Mouse (Mus musculus): ENCODE data around the gene Gm28047. TPM values are rescaled to one million over a fixed set of nuclear protein-coding genes. Genes with fewer than 3 reads are reported as not detected.

The Gm28047 gene
- polyA plus RNA-seq, 2 experiments, result not detected

DNA sequence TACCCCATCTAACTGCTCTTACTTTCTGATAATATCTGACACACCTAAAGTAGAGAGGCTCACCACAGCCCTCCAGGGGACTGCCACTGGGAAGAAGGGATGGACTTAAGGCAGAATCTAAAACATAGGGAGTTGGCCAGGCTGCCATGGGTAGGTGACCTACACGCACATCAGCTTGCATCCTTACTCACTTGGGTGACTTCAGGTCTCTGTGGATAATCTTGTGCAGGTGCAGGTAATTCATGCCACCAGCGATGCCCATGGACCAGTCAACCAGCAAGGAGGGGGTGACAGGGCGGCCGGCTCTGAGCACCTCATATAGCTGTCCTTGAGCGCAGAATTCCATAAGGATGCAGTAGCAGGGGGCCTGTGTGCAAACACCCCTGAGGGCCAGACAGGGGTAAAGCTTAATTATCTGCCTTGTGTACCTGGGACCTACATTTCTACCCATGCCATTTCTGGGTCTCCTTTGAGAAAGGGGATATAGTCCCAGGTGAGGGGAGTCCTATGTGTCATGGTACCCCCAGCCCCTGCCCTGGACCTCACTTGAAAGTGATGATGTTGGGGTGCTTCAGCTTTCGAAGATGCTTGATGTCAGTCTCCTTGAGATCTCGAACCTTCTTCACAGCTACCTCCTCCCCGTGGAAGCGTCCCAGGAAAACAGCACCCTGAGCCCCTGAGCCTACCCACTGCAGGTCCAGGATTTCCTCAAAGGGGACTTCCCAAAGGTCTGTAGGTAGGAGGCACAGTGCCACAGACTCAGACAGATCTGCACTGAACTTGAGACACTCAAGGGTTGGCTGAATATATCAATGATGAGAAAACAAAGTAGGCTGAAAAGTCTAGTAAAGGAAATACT, 120.7 kb downstream of the Gm28047 start:
- H3K4me1 ChIP-seq (replicated peaks; ENCODE audit: control insufficient read depth in 2 of 2, insufficient read depth in 2 of 2, low read length in 1 of 2), result peaks cover 0 to 2% of the 10 kb centered on the region in 2 experiments; a peak in 1 of 4 replicates
- no peak overlapping the region for H3K27ac ChIP-seq
- no peak for DNase-seq (ENCODE audit: low read depth in 3 of 3, low spot score in 3 of 3)
- TF ChIP-seq CTCF (IDR thresholded peaks at IDR 0.05; ENCODE audit: low read depth), result no peak
- WGBS (ENCODE audit: insufficient replicate concordance), result 84% methylated on average over 9 of the region's 9 CpGs
- no peak overlapping the region for H3K4me2 ChIP-seq (ENCODE audit: low read depth)
- no peaks in the 10 kb centered on the region for H3K9me3 ChIP-seq (ENCODE audit: control insufficient read depth, low read length)
- H3K27me3 ChIP-seq (ENCODE audit: control insufficient read depth, insufficient read depth, low read length), result no peaks in the 10 kb centered on the region
- no peak overlapping the region for H3K4me3 ChIP-seq (ENCODE audit: insufficient read depth in 1 of 2, low read depth in 2 of 2, low read length in 2 of 2)
- no peak for ATAC-seq (ENCODE audit: insufficient read depth)
- peaks cover 40% of the 10 kb centered on the region for H3K36me3 ChIP-seq (replicated peaks; ENCODE audit: control insufficient read depth, insufficient read depth, low read depth)
- no peak overlapping the region for H3K9ac ChIP-seq (replicated peaks)

DNA sequence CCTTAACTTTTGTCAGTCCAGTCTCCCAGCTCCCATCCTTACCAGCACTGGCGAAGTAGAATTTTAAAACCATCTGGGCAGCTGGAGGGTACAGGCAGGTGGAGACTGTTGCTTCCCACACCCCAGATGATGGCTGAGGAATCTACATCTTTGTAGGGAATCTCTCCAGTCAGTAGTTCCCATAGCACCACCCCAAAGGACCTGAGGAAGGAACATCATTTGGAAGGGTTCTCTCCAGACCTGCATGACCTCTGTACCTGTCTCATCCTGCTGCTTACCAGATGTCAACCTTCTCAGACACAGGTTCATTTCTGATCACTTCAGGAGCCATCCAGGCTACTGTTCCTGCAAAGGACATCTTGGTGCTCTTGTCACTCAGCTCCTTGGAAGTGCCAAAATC, 121.4 kb downstream of the Gm28047 start, which contains the start of gene Gm10337:
Gene Gm10337 (plus strand): TSS at position 276 of the 400 bp plus-strand sequence.
- no peak within 1 kb of the TSS for H3K4me2 ChIP-seq (ENCODE audit: low read depth)
- peaks cover 0 to 2% of the 10 kb centered on the region in 2 experiments; a peak in 1 of 4 replicates for H3K4me1 ChIP-seq (replicated peaks; ENCODE audit: control insufficient read depth in 2 of 2, insufficient read depth in 2 of 2, low read length in 1 of 2)
- no peak within 1 kb of the TSS for H3K27ac ChIP-seq
- H3K4me3 ChIP-seq (ENCODE audit: insufficient read depth in 1 of 2, low read depth in 2 of 2, low read length in 2 of 2), result no peak within 1 kb of the TSS
- WGBS (ENCODE audit: insufficient replicate concordance), result 89% methylated on average over 1 of the region's 1 CpGs
- ATAC-seq (ENCODE audit: insufficient read depth), result no peak
- H3K36me3 ChIP-seq (replicated peaks; ENCODE audit: control insufficient read depth, insufficient read depth, low read depth), result peaks cover 45% of the 10 kb centered on the region
- no peak for DNase-seq (ENCODE audit: low read depth in 3 of 3, low spot score in 3 of 3)
- H3K9me3 ChIP-seq (ENCODE audit: control insufficient read depth, low read length), result no peaks in the 10 kb centered on the region
- H3K9ac ChIP-seq (replicated peaks), result no peak within 1 kb of the TSS
- no peaks in the 10 kb centered on the region for H3K27me3 ChIP-seq (ENCODE audit: control insufficient read depth, insufficient read depth, low read length)
- TF ChIP-seq EP300 (IDR thresholded peaks at IDR 0.05; ENCODE audit: low read depth) (no peak), CTCF (IDR thresholded peaks at IDR 0.05; ENCODE audit: low read depth) (no peak)

DNA sequence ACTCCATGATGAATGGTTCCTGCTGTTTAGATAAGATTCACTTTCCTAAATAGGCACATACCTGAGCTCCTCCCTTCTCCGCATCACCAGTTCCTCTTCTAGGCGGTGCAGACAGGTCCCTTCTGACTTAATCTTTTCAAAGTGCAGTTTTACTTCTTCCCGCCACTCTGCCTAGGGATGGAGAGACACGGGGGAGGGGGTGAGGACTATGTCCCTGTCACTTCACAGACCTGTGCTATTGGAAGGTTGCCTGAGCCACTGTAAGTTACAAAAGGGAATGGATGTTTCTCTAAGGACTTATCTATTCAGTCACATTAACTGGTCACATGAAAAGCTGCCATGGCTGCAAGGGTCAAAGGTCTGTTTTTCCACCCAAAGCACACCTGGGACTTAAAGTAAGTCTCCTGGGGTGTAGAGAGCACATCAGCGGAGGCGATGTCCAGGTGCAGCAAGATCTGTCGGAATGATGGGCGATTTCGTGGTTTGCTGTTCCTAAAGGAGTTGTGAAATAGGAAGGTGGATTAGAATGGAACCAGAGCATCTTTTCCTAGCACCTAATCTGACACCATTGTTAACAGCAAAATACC, 122.5 kb downstream of the Gm28047 start:
- ATAC-seq (ENCODE audit: insufficient read depth) (no peak), DNase-seq (ENCODE audit: low read depth in 3 of 3, low spot score in 3 of 3) (no peak)
- TF ChIP-seq CTCF (IDR thresholded peaks at IDR 0.05; ENCODE audit: low read depth) (no peak), EP300 (IDR thresholded peaks at IDR 0.05; ENCODE audit: low read depth) (no peak)
- H3K27me3 ChIP-seq (ENCODE audit: control insufficient read depth, insufficient read depth, low read length), result no peaks in the 10 kb centered on the region
- no peaks in the 10 kb centered on the region for H3K9me3 ChIP-seq (ENCODE audit: control insufficient read depth, low read length)
- H3K4me2 ChIP-seq (ENCODE audit: low read depth), result no peak overlapping the region
- H3K4me1 ChIP-seq (replicated peaks; ENCODE audit: control insufficient read depth in 2 of 2, insufficient read depth in 2 of 2, low read length in 1 of 2), result peaks cover 0 to 2% of the 10 kb centered on the region in 2 experiments; a peak in 1 of 4 replicates
- peaks cover 56% of the 10 kb centered on the region for H3K36me3 ChIP-seq (replicated peaks; ENCODE audit: control insufficient read depth, insufficient read depth, low read depth)
- H3K27ac ChIP-seq, result no peak overlapping the region
- no peak overlapping the region for H3K4me3 ChIP-seq (ENCODE audit: insufficient read depth in 1 of 2, low read depth in 2 of 2, low read length in 2 of 2)
- 78% methylated on average over 9 of the region's 9 CpGs for WGBS (ENCODE audit: insufficient replicate concordance)
- no peak overlapping the region for H3K9ac ChIP-seq (replicated peaks)

DNA sequence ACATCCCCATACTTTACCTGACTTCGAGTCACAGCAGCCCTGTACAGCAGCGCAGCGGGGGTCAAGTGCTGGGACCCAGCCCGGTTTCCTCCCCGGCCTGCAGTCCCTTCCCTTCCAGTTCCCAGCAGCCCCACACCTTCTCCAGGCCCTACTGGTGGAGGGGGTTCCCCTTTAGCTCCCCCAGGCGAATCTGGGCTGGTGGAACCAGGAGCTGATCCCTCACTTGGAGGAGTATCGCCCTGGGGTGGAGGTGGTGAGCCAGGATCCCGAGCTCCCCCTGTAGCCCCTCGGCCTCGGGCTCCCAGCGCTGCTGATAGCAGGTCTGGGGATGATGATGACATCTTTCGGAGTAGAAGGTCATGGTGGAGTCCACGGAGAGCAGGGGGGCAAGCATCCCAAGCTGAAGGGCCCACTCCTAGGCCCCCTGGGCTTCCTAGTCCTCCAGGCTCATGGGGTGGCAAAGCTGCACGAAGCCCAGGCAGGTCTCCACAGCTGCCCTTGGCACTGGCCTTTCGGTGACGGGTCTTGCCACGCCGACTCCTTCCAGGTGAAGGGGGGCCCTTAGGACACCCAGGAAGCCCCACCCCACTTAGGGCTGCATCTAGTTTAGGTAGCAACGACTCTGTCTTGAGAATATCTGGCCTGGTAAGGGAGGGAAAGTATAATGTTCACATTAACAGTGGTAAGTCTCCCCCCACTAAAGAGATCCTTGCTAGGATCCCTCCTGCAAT, 123.6 kb downstream of the Gm28047 start:
- Histone ChIP-seq H3K4me3 (ENCODE audit: insufficient read depth in 1 of 2, low read depth in 2 of 2, low read length in 2 of 2) (no peak overlapping the region), H3K4me1 (replicated peaks; ENCODE audit: control insufficient read depth in 2 of 2, insufficient read depth in 2 of 2, low read length in 1 of 2) (peaks cover 0 to 2% of the 10 kb centered on the region in 2 experiments; a peak in 1 of 4 replicates), H3K9ac (replicated peaks) (no peak overlapping the region), H3K4me2 (ENCODE audit: low read depth) (no peak overlapping the region), H3K9me3 (ENCODE audit: control insufficient read depth, low read length) (no peaks in the 10 kb centered on the region), H3K27me3 (ENCODE audit: control insufficient read depth, insufficient read depth, low read length) (no peaks in the 10 kb centered on the region), H3K27ac (no peak overlapping the region), H3K36me3 (replicated peaks; ENCODE audit: control insufficient read depth, insufficient read depth, low read depth) (peaks cover 64% of the 10 kb centered on the region)
- WGBS (ENCODE audit: insufficient replicate concordance), result 86% methylated on average over 19 of the region's 19 CpGs
- TF ChIP-seq CTCF (IDR thresholded peaks at IDR 0.05; ENCODE audit: low read depth) (no peak), EP300 (IDR thresholded peaks at IDR 0.05; ENCODE audit: low read depth) (no peak)
- ATAC-seq (ENCODE audit: insufficient read depth) (peak; percentile 7; the same call in 1 of the 2 replicates), DNase-seq (ENCODE audit: low read depth in 3 of 3, low spot score in 3 of 3) (no peak)
